Mouse (Mus musculus) stomach, postnatal 0 days (tissue): Measurements from ENCODE around the gene Hells. TPM values are rescaled to one million over a fixed set of nuclear protein-coding genes. Genes with fewer than 3 reads are reported as not detected.
A peak's percentile ranks its signal among the peaks of the same experiment; 100 is the strongest.

Source experiments
- ATAC-seq: fragments of 200-750 bp; cut with Nextera tagmentation; 2 replicates; pipeline ENCODE4 v1.8.0; 2017; ENCODE audit not compliant: low FRiP score, low TSS enrichment
- DNase-seq: peaks from one replicate; pipeline ENCODE4 v3.0.0-alpha.2; 2016; ENCODE audit warnings: low spot score
- H3K27ac ChIP-seq: fragments of 300-500 bp; sonication (generic); replicated peaks from 2 replicates; pipeline ENCODE4 v1.5.1; 2014; ENCODE audit warnings: mild to moderate bottlenecking, control low read depth
- H3K27me3 ChIP-seq: fragments of 300-500 bp; sonication (generic); 2 replicates; pipeline ENCODE4 v1.6.1; 2014; ENCODE audit warnings: low read length; ENCODE audit not compliant: control insufficient read depth, insufficient read depth
- H3K36me3 ChIP-seq: fragments of 300-500 bp; sonication (generic); 2 replicates; pipeline ENCODE4 v1.6.1; 2014; ENCODE audit warnings: low read length, mixed read lengths; ENCODE audit not compliant: control insufficient read depth, insufficient read depth
- H3K4me1 ChIP-seq: fragments of 300-500 bp; sonication (generic); replicated peaks from 2 replicates; pipeline ENCODE4 v1.6.1; 2014; ENCODE audit warnings: antibody characterized with exemption; ENCODE audit not compliant: control insufficient read depth, insufficient read depth
- H3K4me2 ChIP-seq: fragments of 300-500 bp; sonication (generic); replicated peaks from 2 replicates; pipeline ENCODE4 v1.6.1; 2014; ENCODE audit warnings: low read depth, mild to moderate bottlenecking, control low read depth, moderate library complexity
- H3K4me3 ChIP-seq: fragments of 300-500 bp; sonication (generic); 2 replicates; pipeline ENCODE4 v1.5.1; 2014; ENCODE audit warnings: low read depth, low read length, control low read depth
- H3K9ac ChIP-seq: fragments of 300-500 bp; sonication (generic); 2 replicates; pipeline ENCODE4 v1.6.1; 2014; ENCODE audit warnings: mild to moderate bottlenecking, low read length, control low read depth, mixed read lengths
- H3K9me3 ChIP-seq: fragments of 300-500 bp; sonication (generic); 2 replicates; pipeline ENCODE4 v1.6.1; 2016; ENCODE audit warnings: low read length; ENCODE audit not compliant: control insufficient read depth
- CTCF ChIP-seq: IDR thresholded peaks from 2 replicates; pipeline ENCODE4 v1.5.1; 2016; ENCODE audit warnings: antibody characterized with exemption, low read depth, mild to moderate bottlenecking, moderate library complexity
- EP300 ChIP-seq: optimal IDR thresholded peaks from 2 replicates; pipeline ENCODE3; 2016; ENCODE audit warnings: antibody characterized with exemption
- whole genome bisulfite sequencing: fragments of 180-500 bp; shearing (Covaris S2); extraction: QIAGEN DNeasy Blood & Tissue Kit; methylation state at CpG from one replicate; pipeline ENCODE4 v1.1.7; 2014; 5-methylcytosine and 5-hydroxymethylcytosine counted together
- polyA plus RNA-seq: library from polyadenylated mRNA; unstranded; fragments of >200 nt; fragmentation: Nextera tagmentation; extraction: Ambion mirVana; gene quantifications from 2 replicates; pipeline ENCODE4 v1.2.1, GENCODE M21; 2015

Gene Hells
- polyA plus RNA-seq, 1 experiment from 2014 or later = 14.3 TPM

GRCm38 (mm10) chr19:38944590-38945307, 14.0 kb downstream of the Hells start:
- Histone ChIP-seq H3K4me2 (no peak overlapping the region), H3K36me3 (no peaks in the 10 kb centered on the region; the same call in 1 of the 2 replicates), H3K27ac (no peak overlapping the region), H3K27me3 (no peaks in the 10 kb centered on the region), H3K9ac (no peak overlapping the region), H3K9me3 (no peaks in the 10 kb centered on the region), H3K4me1 (no peaks in the 10 kb centered on the region), H3K4me3 (no peak overlapping the region)
- no peak for DNase-seq
- TF ChIP-seq EP300 = no peak
- 87% methylated on average over 2 of the region's 2 CpGs for WGBS
- no peak for ATAC-seq

GRCm38 (mm10) chr19:38970741-38971140, 40.0 kb downstream of the Hells start:
- no peaks in the 10 kb centered on the region for H3K4me1 ChIP-seq
- no peak overlapping the region for H3K27ac ChIP-seq
- H3K9ac ChIP-seq = no peak overlapping the region
- ATAC-seq (no peak), DNase-seq (no peak)
- no peak overlapping the region for H3K4me3 ChIP-seq
- no peak for TF ChIP-seq EP300
- no peak for TF ChIP-seq CTCF
- no peaks in the 10 kb centered on the region for H3K36me3 ChIP-seq
- 78% methylated on average over 6 of the region's 6 CpGs for WGBS
- no peaks in the 10 kb centered on the region for H3K9me3 ChIP-seq
- no peak overlapping the region for H3K4me2 ChIP-seq
- H3K27me3 ChIP-seq = no peaks in the 10 kb centered on the region

- Histone ChIP-seq H3K9me3 (no peaks in the 10 kb centered on the region), H3K27ac (no peak overlapping the region), H3K9ac (no peak overlapping the region), H3K27me3 (no peaks in the 10 kb centered on the region), H3K4me1 (no peaks in the 10 kb centered on the region), H3K4me2 (no peak overlapping the region), H3K4me3 (no peak overlapping the region), H3K36me3 (no peaks in the 10 kb centered on the region)
- 70% methylated on average over 5 of the region's 5 CpGs for WGBS
- ATAC-seq (no peak), DNase-seq (no peak)
- TF ChIP-seq EP300 (no peak), CTCF (no peak)
Observed at GRCm38 (mm10) chr19:38972581-38972980, 41.9 kb downstream of the Hells start.

- H3K36me3 ChIP-seq = no peaks in the 10 kb centered on the region
- no peaks in the 10 kb centered on the region for H3K9me3 ChIP-seq
- DNase-seq = no peak
- 0 out of 2 replicates have a peak, but pooled peaks have one; percentile 53 for ATAC-seq
- no peaks in the 10 kb centered on the region for H3K4me1 ChIP-seq
- no peak overlapping the region for H3K4me3 ChIP-seq
- WGBS = 30% methylated on average over 7 of the region's 7 CpGs
- H3K27ac ChIP-seq = no peak overlapping the region
- TF ChIP-seq CTCF (no peak), EP300 (no peak)
- H3K9ac ChIP-seq = no peak overlapping the region
- no peaks in the 10 kb centered on the region for H3K27me3 ChIP-seq
- no peak overlapping the region for H3K4me2 ChIP-seq
Observed at GRCm38 (mm10) chr19:38973666-38974065, 43.0 kb downstream of the Hells start.

- no peaks in the 10 kb centered on the region for H3K36me3 ChIP-seq
- TF ChIP-seq EP300 (no peak), CTCF (no peak)
- H3K27me3 ChIP-seq = no peaks in the 10 kb centered on the region
- ATAC-seq = peak; percentile 70; the same call in 1 of the 2 replicates
- no peak overlapping the region for H3K9ac ChIP-seq
- H3K9me3 ChIP-seq = no peaks in the 10 kb centered on the region
- H3K4me2 ChIP-seq = no peak overlapping the region
- H3K27ac ChIP-seq = no peak overlapping the region
- no peak overlapping the region for H3K4me3 ChIP-seq
- H3K4me1 ChIP-seq = no peaks in the 10 kb centered on the region
- DNase-seq = no peak
Observed at GRCm38 (mm10) chr19:38976269-38976668, 45.6 kb downstream of the Hells start.

GRCm38 (mm10) chr19:38981966-38982365, 51.3 kb downstream of the Hells start:
- no peak overlapping the region for H3K4me3 ChIP-seq
- peak; percentile 70 for DNase-seq
- TF ChIP-seq EP300 (no peak), CTCF (peak; percentile 92)

More at GRCm38 (mm10) chr19:38981966-38982365, 51.3 kb downstream of the Hells start:
- Histone ChIP-seq H3K4me1 (no peaks in the 10 kb centered on the region), H3K27ac (no peak overlapping the region), H3K9ac (no peak overlapping the region), H3K36me3 (no peaks in the 10 kb centered on the region), H3K27me3 (no peaks in the 10 kb centered on the region), H3K9me3 (no peaks in the 10 kb centered on the region), H3K4me2 (no peak overlapping the region)
- ATAC-seq = no peak
- WGBS = 0% methylated on average over 1 of the region's 1 CpGs
